Mouse (Mus musculus) cortical plate, adult 2 months (tissue): ENCODE measurements around the gene Olfr190.

Source experiments
- CTCF ChIP-seq: fragments of 200-500 bp; IDR thresholded peaks from 2 replicates; pipeline ENCODE4 v1.5.1; 2011; ENCODE audit warnings: mild to moderate bottlenecking, control low read depth, low read length; ENCODE audit not compliant: insufficient read depth; ENCODE audit errors: extremely low read depth
- POLR2A ChIP-seq: fragments of 200-500 bp; IDR thresholded peaks from 2 replicates; pipeline ENCODE4 v1.6.1; 2011; ENCODE audit warnings: mild to moderate bottlenecking, low read length, control low read depth; ENCODE audit not compliant: insufficient read depth; ENCODE audit errors: extremely low read depth

- TF ChIP-seq CTCF (no peak), POLR2A (no peak)
Observed at GRCm38 (mm10) chr16:59073520-59073919, 4.3 kb downstream of the Olfr190 start.
